Mouse (Mus musculus) ES-Bruce4 (cell line): Measurements from ENCODE around the gene Rere. TPM values are rescaled to one million over a fixed set of nuclear protein-coding genes. Genes with fewer than 3 reads are reported as not detected.

Experiments
- H3K27ac ChIP-seq: 2 replicates; pipeline ENCODE4 v1.5.1; 2012; ENCODE audit warnings: low read length, inconsistent platforms; ENCODE audit not compliant: insufficient read depth
- H3K27me3 ChIP-seq: 2 replicates; pipeline ENCODE4 v1.6.1; 2012; ENCODE audit warnings: mild to moderate bottlenecking, low read length, inconsistent platforms; ENCODE audit not compliant: control insufficient read depth, poor library complexity, insufficient read depth, severe bottlenecking
- H3K36me3 ChIP-seq: 2 replicates; pipeline ENCODE4 v1.6.1; 2012; ENCODE audit warnings: inconsistent platforms, mild to moderate bottlenecking, low read length, moderate library complexity; ENCODE audit not compliant: control insufficient read depth, poor library complexity, insufficient read depth, severe bottlenecking
- H3K4me1 ChIP-seq: one replicate; pipeline ENCODE4 v1.8.1; 2011; ENCODE audit warnings: low read length; ENCODE audit not compliant: control insufficient read depth, insufficient read depth
- H3K4me3 ChIP-seq: 2 replicates; pipeline ENCODE4 v1.5.1; 2011; ENCODE audit warnings: low read depth, mild to moderate bottlenecking, low read length
- H3K9ac ChIP-seq: 2 replicates; pipeline ENCODE4 v1.6.1; 2012; ENCODE audit warnings: low read depth, mild to moderate bottlenecking, inconsistent platforms; ENCODE audit not compliant: poor library complexity, severe bottlenecking
- H3K9me3 ChIP-seq: replicated peaks from 2 replicates; pipeline ENCODE4 v1.6.1; 2012; ENCODE audit warnings: mild to moderate bottlenecking, low read length, inconsistent platforms; ENCODE audit not compliant: control insufficient read depth, poor library complexity, insufficient read depth, severe bottlenecking
- CTCF ChIP-seq: IDR thresholded peaks from one replicate; pipeline ENCODE4 v1.8.1; 2011; ENCODE audit warnings: low read depth, low read length
- EP300 ChIP-seq: IDR thresholded peaks from 2 replicates; pipeline ENCODE4 v1.6.1; 2011; ENCODE audit warnings: low read depth, low read length; ENCODE audit not compliant: insufficient read depth
- POLR2A ChIP-seq: IDR thresholded peaks from one replicate; pipeline ENCODE4 v1.8.1; 2011; ENCODE audit warnings: low read length; ENCODE audit not compliant: insufficient read depth
- polyA plus RNA-seq: library from polyadenylated mRNA; stranded (reverse); fragments of >200 nt; gene quantifications from 2 replicates; pipeline ENCODE4 v1.2.4, GENCODE M21; 2011; ENCODE audit warnings: low read depth; ENCODE audit not compliant: missing spikeins, insufficient read depth, insufficient read length

The Rere gene
- polyA plus RNA-seq, 1 experiment = 77.3 TPM

GRCm38 (mm10) chr4:150248917-150249316, 32.5 kb upstream of the Rere start:
- H3K27ac ChIP-seq = no peak overlapping the region
- no peak overlapping the region for H3K9ac ChIP-seq
- no peaks in the 10 kb centered on the region for H3K27me3 ChIP-seq
- H3K9me3 ChIP-seq = no peaks in the 10 kb centered on the region
- no peaks in the 10 kb centered on the region for H3K4me1 ChIP-seq
- H3K4me3 ChIP-seq = no peak overlapping the region
- TF ChIP-seq CTCF (no peak), EP300 (no peak), POLR2A (no peak)
- H3K36me3 ChIP-seq = peaks cover 55% of the 10 kb centered on the region

GRCm38 (mm10) chr4:150249731-150250270, 31.6 kb upstream of the Rere start:
- Histone ChIP-seq H3K9ac (no peak overlapping the region), H3K36me3 (peaks cover 47% of the 10 kb centered on the region), H3K27me3 (no peaks in the 10 kb centered on the region), H3K4me1 (no peaks in the 10 kb centered on the region), H3K4me3 (no peak overlapping the region), H3K27ac (no peak overlapping the region), H3K9me3 (no peaks in the 10 kb centered on the region)
- TF ChIP-seq EP300 = no peak
- no peak for TF ChIP-seq CTCF

- H3K9me3 ChIP-seq = no peaks in the 10 kb centered on the region
- H3K27me3 ChIP-seq = no peaks in the 10 kb centered on the region
- H3K27ac ChIP-seq = peak overlapping the region; percentile 51
- no peak for TF ChIP-seq EP300
- no peak for TF ChIP-seq POLR2A
- no peak for TF ChIP-seq CTCF
- peak overlapping the region; percentile 20; the same call in 1 of the 2 replicates for H3K9ac ChIP-seq
- peaks cover 39% of the 10 kb centered on the region for H3K36me3 ChIP-seq
- no peak overlapping the region for H3K4me3 ChIP-seq
- no peaks in the 10 kb centered on the region for H3K4me1 ChIP-seq
These were observed 30.7 kb upstream of the Rere start for GRCm38 (mm10) chr4:150250549-150251422.

GRCm38 (mm10) chr4:150254416-150254815, 27.0 kb upstream of the Rere start:
- Histone ChIP-seq H3K27ac (no peak overlapping the region), H3K27me3 (no peaks in the 10 kb centered on the region), H3K9ac (no peak overlapping the region), H3K4me3 (no peak overlapping the region), H3K36me3 (peaks cover 6% of the 10 kb centered on the region), H3K9me3 (no peaks in the 10 kb centered on the region), H3K4me1 (peaks cover 3% of the 10 kb centered on the region)
- TF ChIP-seq CTCF (no peak), POLR2A (no peak), EP300 (no peak)

GRCm38 (mm10) chr4:150255181-150255580, 26.3 kb upstream of the Rere start:
- Histone ChIP-seq H3K4me1 (peaks cover 6% of the 10 kb centered on the region), H3K36me3 (no peaks in the 10 kb centered on the region), H3K27me3 (no peaks in the 10 kb centered on the region), H3K27ac (no peak overlapping the region), H3K9ac (no peak overlapping the region), H3K4me3 (no peak overlapping the region), H3K9me3 (no peaks in the 10 kb centered on the region)
- no peak for TF ChIP-seq CTCF
- no peak for TF ChIP-seq EP300
- TF ChIP-seq POLR2A = no peak

GRCm38 (mm10) chr4:150257252-150258204, 23.9 kb upstream of the Rere start:
- TF ChIP-seq CTCF (peak; percentile 92), EP300 (no peak)
- H3K4me1 ChIP-seq = peaks cover 6% of the 10 kb centered on the region
- H3K9me3 ChIP-seq = no peaks in the 10 kb centered on the region
- peak overlapping the region; percentile 34 for H3K4me3 ChIP-seq
- H3K27me3 ChIP-seq = no peaks in the 10 kb centered on the region
- H3K36me3 ChIP-seq = no peaks in the 10 kb centered on the region
- H3K9ac ChIP-seq = peak overlapping the region; percentile 54
- no peak overlapping the region for H3K27ac ChIP-seq
